Mouse (Mus musculus) liver, adult 2 months (tissue): ENCODE measurements around the gene Nrm.
A peak's percentile ranks its signal among the peaks of the same experiment; 100 is the strongest.

Experiments
- CTCF ChIP-seq: fragments of 200-500 bp; IDR thresholded peaks from 2 replicates; pipeline ENCODE4 v1.5.1; 2011; ENCODE audit warnings: low read depth, low read length, control low read depth
- POLR2A ChIP-seq: fragments of 200-500 bp; IDR thresholded peaks from 2 replicates; pipeline ENCODE4 v1.6.1; 2011; ENCODE audit warnings: low read length, control low read depth; ENCODE audit not compliant: insufficient read depth; ENCODE audit errors: extremely low read depth

DNA sequence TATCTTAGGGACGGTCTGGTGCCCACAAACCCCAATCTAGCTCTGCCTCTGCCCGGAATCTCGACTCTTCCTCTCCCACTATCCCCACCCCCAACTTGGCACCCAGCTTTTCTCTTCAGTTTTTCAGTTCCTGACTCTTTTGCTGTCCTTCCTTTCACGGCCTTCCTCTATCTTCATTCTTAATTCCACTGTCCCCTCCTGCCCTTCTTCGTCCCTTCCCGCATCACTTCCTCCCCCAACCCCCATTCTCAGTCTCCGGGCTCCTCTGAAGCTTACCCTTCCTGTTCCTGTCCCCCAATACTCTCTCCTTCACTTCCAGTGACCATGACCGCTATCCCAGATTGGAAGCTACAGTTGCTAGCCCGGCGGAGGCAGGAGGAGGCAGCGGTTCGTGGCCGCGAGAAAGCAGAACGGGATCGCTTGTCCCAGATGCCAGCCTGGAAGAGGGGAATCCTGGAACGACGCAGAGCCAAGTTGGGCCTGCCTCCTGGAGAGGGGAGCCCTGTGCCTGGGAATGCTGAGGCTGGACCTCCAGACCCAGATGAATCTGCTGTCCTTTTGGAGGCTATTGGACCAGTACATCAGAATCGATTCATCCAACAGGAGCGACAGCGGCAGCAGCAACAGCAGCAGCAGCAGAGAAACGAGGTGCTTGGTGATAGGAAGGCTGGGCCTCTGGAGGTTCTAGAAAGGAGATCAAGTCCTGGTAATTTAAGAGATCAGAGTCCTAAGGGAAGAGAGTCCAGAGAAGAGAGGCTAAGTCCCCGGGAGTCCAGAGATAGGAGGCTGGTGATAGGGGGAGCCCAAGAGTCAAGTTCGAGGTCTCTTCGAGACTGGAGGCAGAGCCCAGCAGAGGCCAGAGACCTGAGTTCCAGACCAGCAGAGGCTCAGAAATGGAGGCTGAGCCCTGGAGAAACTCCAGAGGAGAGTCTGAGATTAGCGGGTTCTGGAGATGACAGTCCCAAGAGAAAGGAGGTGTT lies 6.1 kb downstream of the Nrm start:
- TF ChIP-seq CTCF: peak; percentile 33; the same call in 1 of the 2 replicates
- no peak for TF ChIP-seq POLR2A
